Mouse (Mus musculus): ENCODE data around the gene 4931409K22Rik.

The 4931409K22Rik gene

DNA sequence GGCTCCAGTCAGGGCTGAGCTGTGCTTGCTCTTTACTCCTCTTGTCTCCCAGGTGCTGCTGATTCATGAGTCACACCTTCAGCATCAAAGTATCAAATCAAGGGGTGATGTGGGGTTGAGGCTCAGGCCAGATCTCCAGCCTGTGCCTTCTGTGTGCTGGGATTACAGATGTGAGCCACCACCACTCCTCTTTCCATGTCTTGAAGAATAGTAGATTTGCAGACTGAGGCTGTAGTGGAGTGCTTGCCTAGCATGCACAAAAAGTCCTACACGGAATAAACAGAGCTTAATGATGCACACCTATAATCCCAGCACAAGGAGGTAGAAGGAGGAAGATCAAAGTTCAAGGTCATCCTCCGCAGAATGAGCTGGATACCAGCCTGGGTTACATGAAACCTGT lies at the start of gene 4931409K22Rik:
4931409K22Rik (minus strand) TSS at position 101 of the 400 bp plus-strand sequence.
- no peak for DNase-seq (ENCODE audit: low spot score)

DNA sequence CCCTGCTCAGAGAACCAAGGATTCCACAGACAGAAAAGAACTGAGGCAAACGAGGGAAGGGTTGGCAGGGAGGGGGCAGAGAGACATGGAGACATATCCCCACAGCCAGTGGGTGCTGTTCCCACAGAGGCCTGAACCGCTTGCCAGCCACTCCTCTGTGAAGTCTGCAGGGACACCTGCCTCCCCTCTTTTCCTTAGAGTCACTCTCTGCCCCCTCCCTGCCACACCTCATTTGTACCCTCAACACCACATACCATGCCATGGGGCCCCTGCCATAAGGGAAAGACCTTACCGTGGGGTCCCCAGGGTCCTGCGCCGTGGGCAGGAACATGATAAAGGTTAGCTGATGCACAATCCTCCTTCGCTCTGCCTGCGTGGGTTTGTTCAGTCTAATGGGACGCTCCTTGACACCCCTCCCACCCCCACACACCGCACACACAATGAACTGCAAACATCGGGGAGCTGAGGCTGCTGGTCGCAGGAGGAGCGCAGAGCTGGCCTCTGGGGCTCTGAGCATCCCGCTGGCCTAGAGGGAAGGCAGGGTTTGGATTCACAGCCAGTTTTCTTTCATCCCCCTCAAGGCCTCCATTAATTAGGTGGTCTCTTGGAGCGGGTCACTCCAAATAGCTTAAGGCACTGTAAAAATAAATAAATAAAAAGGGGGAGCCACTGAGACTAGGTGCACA lies 49.5 kb upstream of the 4931409K22Rik start:
- no peak for DNase-seq (ENCODE audit: low spot score)

DNA sequence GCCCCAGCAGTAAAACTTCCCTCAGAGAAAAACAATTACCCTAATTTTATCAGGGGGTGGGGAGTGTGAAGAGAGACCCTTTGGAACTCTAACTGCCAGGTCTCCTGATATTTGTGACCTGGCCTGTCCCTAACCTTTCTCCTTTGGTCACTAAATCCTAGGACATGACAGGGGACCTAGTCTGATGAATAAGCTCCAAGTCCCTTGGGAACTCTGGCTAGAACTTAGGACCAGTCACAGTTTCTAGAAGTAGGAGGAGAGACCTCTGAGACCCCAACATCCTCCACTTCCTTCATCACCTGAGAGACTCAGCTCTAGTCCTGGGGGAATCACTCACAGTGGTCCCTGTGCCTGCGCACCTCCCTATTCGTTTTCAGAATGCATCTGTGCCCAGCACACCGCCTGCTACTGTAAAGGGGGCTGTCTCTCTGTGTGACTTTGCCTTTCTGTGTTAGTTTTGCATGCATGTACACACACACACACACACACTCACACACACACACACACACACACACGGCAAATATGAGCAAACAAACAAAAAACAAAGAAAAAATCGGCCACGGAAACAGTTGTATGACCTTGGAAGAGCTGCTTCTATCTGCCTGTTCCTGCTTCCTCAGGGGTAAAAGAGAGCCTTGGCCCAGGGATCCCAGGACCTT lies 48.8 kb upstream of the 4931409K22Rik start:
- DNase-seq (ENCODE audit: low spot score) = no peak

GRCm38 (mm10) chr5:24604656-24605100 lies 48.1 kb upstream of the 4931409K22Rik start:
- peak; percentile 91 for DNase-seq (ENCODE audit: low spot score)

DNA sequence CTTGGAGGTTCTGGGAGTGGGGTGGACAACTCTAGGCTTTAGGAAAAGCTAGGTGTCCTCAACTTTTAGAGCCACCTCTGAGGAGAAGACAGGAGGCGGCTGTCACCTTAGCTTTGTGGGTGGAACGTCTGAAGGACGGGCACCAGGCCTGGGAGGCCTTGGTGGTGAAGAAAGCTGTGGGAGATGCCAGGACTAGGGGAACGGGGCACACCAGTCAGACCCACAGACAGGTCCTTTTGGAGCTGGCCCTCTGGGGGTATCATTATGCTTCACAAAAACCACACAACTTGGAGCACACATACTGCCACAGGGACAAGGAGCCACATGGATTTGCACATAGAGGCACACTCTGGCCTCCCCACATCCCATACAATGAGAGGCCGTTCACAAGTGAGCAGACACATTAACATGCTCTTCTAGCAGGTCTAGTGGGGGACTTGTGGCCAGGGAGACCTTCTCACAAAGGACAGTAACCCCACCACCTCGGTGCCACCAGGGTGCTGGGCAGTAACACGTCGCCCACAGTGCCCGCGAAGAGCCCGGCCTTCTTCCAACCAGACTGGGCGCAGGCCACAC lies 47.6 kb upstream of the 4931409K22Rik start:
- DNase-seq (ENCODE audit: low spot score) = no peak

- no peak for DNase-seq (ENCODE audit: low spot score)
Measured at GRCm38 (mm10) chr5:24603431-24604010, 46.9 kb upstream of the 4931409K22Rik start.

DNA sequence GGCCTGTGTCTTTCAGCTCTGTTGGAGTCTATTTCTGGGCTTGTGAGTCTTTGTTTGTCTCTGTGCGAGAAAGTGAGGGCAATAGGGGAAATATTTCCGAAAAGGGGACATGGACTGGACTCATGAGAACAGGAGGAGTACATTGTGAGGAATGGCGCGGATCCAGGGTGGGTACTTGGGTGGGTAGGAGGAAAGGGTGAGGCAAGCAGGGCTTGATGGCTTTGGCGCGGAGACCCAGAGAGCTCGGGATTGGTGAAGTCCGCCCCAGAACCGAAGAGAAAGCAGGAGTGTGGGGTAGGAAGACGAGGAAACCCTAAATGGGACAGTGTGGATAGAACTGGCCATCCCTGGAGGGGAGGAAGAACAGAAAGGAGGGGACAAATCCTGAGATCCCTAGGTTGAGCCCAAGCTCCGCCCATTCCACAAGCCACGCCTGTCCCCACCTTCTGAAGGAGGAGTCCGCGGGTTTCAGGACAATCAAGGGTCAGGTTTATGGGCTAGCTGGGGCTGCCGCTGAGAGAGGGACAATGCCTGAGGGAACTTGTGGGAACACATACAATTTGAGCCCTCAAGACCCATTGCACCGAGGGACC lies 46.2 kb upstream of the 4931409K22Rik start:
- peak; percentile 91 for DNase-seq (ENCODE audit: low spot score)

DNA sequence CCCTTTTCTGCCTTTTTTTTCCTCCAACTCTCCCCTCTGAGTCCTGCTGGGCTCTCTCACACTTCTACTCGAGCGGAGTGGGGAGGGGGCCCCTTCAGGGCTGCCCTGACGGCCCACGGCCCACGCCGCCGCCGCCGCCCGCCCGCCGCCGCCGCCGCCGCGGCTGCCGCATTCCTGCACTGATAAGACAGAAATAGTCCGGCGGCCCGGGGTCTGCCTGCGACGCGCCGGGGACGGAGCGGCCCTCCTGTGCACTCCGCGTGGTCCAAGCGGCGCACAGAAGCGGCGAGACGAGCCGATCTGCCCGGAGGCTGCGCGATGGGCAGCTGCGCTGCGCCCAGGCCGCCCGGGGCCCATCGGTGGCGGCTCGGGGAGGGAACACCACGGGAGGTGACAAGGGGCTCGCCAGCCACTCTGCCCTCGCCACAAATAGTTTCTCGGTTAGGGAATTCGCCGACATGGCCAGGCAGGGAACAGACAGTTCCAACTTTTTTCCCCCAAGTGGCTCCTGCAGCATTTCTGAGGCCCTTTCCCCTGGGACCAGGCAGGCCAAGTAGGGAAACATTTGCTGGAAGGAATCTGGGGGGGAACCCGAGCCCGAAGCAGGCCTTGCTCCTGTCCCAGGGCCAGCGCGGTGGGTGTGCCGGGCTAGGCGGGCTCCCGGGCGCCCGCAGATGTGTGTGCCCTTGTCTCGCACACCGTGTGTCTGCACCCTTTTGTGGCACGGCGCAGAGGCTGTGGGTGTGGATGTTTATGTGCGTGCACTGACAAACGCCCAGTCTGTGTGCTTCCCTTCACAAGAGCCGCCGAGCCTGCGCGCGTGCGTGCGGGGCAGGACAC lies 45.5 kb upstream of the 4931409K22Rik start:
- DNase-seq (ENCODE audit: low spot score) = peak; percentile 80

DNA sequence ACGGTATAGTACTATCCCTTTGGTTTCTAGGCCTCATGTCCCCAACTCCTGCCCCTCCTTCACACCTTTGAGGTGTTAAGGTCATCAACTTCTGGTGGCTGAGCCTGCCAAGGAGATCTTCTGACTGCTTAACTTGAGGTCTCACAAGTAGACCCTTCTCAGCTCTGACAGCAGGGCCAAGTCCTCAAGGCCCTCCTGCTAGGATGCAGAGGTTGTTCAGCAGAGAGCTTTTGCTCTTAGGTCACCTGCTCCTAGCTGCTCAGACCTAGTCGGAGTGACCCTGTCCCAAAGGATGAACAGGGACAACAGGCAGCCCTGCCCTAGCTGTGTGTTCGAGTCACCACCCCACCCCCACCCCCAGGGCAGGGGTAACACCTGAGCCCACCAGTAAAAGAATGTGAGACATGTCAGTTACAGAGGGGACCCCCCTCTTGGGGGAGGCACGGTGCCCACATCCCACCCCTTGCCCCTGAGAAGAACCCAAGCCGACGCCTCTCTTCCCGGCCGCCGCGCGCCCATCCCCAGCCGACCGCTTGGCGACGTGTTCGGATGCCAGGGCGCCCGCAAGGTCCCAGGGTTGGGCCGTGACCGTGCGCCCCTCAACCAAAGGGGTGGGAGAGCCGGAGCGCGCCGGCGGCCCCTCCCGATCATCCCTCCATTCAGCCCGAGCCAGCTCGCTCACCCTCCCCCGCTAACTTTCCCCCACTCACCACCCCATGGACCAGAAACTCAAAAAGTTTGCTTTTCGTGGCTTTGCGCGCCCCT lies 44.6 kb upstream of the 4931409K22Rik start:
- DNase-seq (ENCODE audit: low spot score) = no peak

DNA sequence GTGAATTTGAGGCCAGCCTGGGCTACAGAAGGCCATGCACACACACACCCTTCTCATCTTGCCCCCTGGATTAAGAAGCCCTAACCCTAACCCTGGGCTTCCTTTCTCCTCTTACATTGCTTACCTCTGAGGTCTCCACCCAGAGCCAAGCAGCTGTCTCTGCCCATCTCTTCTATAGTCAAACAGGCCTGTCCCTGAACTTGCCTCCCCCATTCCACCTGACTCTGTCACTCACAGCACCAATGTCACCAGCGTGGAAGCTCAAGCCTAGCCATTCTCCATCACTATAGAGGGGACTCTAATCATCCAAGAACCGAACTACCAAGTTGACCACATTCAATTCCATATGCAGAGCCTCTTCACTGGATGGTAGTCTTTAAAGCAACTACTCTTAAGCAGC lies 43.6 kb upstream of the 4931409K22Rik start:
- DNase-seq (ENCODE audit: low spot score) = no peak

DNA sequence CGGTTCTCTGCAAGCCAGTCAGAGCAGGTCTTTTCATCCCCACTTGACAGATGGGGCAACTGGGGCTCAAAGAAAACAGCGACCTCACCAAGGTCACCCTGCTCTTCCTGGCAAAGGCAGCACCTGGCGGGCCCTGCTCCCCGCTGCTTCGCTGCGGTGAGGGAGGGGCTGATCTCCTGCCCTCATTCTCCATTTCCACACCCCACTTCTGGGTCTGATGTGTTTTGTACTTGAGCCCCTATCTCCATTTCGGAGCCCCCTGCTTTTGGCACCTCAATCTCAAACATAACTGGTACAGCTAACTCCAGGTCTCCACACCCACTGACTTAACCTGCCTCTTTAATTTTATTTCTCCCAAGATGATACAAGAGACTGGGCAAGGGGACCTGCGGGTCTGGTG lies 42.5 kb upstream of the 4931409K22Rik start:
- no peak for DNase-seq (ENCODE audit: low spot score)

GRCm38 (mm10) chr5:24598570-24599006 lies 42.0 kb upstream of the 4931409K22Rik start:
- peak; percentile 87 for DNase-seq (ENCODE audit: low spot score)

DNA sequence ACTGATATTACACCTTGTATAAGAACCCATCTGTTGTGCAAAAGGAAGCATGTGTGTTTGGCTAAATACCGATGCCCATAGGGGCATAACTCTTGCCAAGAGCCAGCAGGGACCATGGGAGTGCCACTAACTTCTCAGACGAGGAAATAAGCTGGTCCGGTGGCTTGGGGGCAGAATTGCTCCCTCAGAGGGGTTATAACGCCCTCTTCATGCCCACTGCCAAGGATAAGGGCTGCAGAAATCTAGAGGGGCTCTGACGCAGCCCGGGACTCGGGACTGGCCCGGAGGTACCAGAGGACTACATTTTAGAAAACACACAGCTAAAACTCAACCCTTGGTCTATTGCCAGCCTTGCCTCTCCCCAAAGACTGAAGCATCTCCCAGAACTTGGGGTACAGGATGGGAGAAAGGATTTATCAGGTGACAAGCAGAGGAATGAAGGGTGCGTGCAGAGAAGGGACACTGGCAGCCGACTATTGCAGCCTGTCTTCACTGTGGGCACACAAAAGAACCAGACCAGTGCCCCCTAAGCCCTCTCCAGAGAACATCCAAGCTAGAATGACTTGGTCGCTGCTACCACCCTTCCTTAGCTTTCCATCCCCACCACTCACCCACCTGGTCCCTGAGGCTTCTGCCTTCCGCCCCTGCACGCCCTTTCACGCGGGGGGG lies 41.4 kb upstream of the 4931409K22Rik start:
- no peak for DNase-seq (ENCODE audit: low spot score)

GRCm38 (mm10) chr5:24597221-24597728 lies 40.7 kb upstream of the 4931409K22Rik start:
- peak; percentile 86 for DNase-seq (ENCODE audit: low spot score)

DNA sequence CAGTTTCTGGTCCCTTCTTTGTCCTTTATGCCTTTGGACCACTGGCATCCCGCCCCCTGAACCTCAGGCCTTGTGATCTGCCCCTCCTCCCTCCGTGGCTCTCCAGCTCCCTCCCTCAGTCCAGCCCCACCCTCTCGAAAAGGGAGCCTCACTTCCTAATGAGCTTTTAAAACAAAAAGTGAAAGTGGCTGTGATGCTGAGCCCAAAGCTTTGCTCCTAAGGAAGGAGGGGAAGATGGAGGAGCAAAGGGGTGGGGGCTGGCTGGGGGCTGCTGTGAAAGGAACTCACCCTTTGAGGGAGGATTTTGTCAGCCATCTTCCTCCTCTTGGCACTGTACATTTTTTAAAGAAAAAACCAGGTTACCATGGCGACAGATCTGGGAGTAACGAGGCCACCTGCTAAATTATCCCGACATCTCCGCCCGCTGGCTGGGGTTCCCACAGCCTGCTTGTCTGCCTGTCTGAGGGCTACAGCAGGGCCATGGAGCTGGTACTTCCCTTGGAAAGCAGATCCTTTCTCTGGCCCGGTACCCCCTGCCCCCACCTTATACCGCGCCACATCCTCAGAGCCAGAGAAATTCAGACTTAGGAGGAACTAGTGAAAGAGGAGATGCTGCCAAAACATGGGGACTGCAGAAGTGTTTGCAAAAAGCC lies 40.0 kb upstream of the 4931409K22Rik start:
- no peak for DNase-seq (ENCODE audit: low spot score)

- no peak for DNase-seq (ENCODE audit: low spot score)
Measured at GRCm38 (mm10) chr5:24595786-24596380, 39.3 kb upstream of the 4931409K22Rik start.

DNA sequence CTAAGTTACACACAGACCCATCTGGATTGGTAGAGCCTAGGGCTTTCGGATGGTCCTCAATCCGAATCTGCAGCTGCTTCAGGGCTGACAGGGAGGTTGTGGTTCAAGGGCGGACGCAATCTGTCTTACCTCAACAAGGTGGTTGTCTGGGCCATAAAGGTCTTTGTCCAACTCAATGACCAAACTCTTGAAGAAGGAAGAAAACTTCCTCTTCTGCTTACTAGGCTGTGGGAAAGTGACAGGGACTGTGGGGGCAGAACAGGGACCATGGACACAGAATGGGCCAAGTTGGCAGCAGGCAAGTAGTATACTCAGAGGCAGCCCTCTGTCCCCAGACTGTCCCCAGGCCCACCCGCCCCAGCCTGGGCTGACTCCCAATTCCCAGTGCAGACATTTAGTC lies 38.7 kb upstream of the 4931409K22Rik start:
- DNase-seq (ENCODE audit: low spot score) = no peak

DNA sequence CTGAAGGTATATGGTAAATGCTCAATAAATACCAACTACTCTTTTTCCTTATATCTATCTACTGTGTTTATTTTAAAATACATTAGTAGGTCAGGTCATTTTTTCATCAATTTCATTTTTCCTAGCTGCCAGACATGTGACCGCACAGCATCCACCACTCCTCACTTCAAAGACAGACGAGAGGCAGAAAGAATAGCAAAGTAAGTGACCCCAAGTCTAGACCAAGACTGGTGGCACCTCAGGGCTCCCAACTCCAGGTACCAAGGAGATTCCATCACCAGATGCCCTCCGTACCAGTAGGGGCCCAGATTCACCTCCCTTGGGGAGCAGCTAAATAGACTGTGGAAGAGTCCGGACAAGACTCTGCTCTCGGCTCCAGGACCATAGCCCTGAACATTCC lies 37.7 kb upstream of the 4931409K22Rik start:
- no peak for DNase-seq (ENCODE audit: low spot score)

GRCm38 (mm10) chr5:24593928-24594327 lies 37.3 kb upstream of the 4931409K22Rik start:
- peak; percentile 52 for DNase-seq (ENCODE audit: low spot score)
